Mouse (Mus musculus) effector memory CD4-positive, alpha-beta T cell, adult 7 months (primary cell): ENCODE results near the gene Snrpb. TPM values are rescaled to one million over a fixed set of nuclear protein-coding genes. Genes with fewer than 3 reads are reported as not detected.

ENCODE experiments used
- polyA plus RNA-seq: library from polyadenylated mRNA; unstranded; fragments of 100-300 nt; shearing (Covaris generic); gene quantifications from one replicate; pipeline ENCODE4 v1.2.1, GENCODE M21; 2017

The Snrpb gene
- 355 TPM for polyA plus RNA-seq

GRCm38 (mm10) chr2:130178706-130179506 lies at the start of gene Snrpb:
TSS of gene Snrpb (minus strand) at chr2:130179403.

GRCm38 (mm10) chr2:130194894-130195293 lies 15.7 kb upstream of the Snrpb start, which contains the start of gene Tmc2:
TSS of gene Tmc2 (plus strand) at chr2:130195194.

Other genes starting within 250 kb of the Snrpb start
- not detected for gene Tgm3, start 167.1 kb downstream of the Snrpb start, polyA plus RNA-seq
- not detected for gene Tgm6, start 67.0 kb downstream of the Snrpb start, polyA plus RNA-seq
- 0.16 TPM for gene Tmc2, start 15.8 kb upstream of the Snrpb start, polyA plus RNA-seq
- 386 TPM for gene Nop56, start 95.0 kb upstream of the Snrpb start, polyA plus RNA-seq
- 123 TPM for gene Idh3b, start 105.1 kb upstream of the Snrpb start, polyA plus RNA-seq
- not detected for gene Ebf4, start 115.8 kb upstream of the Snrpb start, polyA plus RNA-seq
- 0.32 TPM for gene Cpxm1, start 218.2 kb upstream of the Snrpb start, polyA plus RNA-seq
- not detected for gene Gm28372, start 225.8 kb upstream of the Snrpb start, polyA plus RNA-seq
- not detected for gene 1700020A23Rik, start 225.9 kb upstream of the Snrpb start, polyA plus RNA-seq
- not detected for gene Tmem239, start 227.1 kb upstream of the Snrpb start, polyA plus RNA-seq
- gene Vps16, start 244.9 kb upstream of the Snrpb start, polyA plus RNA-seq = 266 TPM
- 13.9 TPM for gene Pced1a, start 245.3 kb upstream of the Snrpb start, polyA plus RNA-seq